Mouse (Mus musculus): ENCODE measurements at regions not wholly inside any gene's neighbourhood (a gene's known extent, or its start where the extent isn't known, plus 50 kb on each side); places are given as distances from the start of the nearest gene placed in this dataset.
A peak's percentile ranks its signal among the peaks of the same experiment; 100 is the strongest.

GRCm38 (mm10) chr14:103764047-103764446 is 80.2 kb downstream of the Ednrb start:
- DNase-seq (ENCODE audit: low spot score) (peak; percentile 41), ATAC-seq (replicated peaks; ENCODE audit: insufficient number of reproducible peaks, low FRiP score, low TSS enrichment, low read depth) (no peak)
- no peak overlapping the region for H3K4me3 ChIP-seq (ENCODE audit: low read depth, low read length)
- 64% methylated on average over 2 of the region's 2 CpGs for WGBS
- no peaks in the 10 kb centered on the region for H3K4me1 ChIP-seq (ENCODE audit: control insufficient read depth, insufficient read depth, low read length)
- H3K9me3 ChIP-seq (replicated peaks; ENCODE audit: control insufficient read depth, low read length), result no peaks in the 10 kb centered on the region
- H3K27me3 ChIP-seq (ENCODE audit: control insufficient read depth, insufficient read depth, low read length), result no peaks in the 10 kb centered on the region
- H3K9ac ChIP-seq (replicated peaks; ENCODE audit: low read length), result no peak overlapping the region
- no peak overlapping the region for H3K4me2 ChIP-seq (ENCODE audit: low read depth, low read length)
- no peaks in the 10 kb centered on the region for H3K36me3 ChIP-seq (replicated peaks; ENCODE audit: control insufficient read depth, insufficient read depth, low read depth, low read length)
- H3K27ac ChIP-seq (replicated peaks; ENCODE audit: low read depth, low read length), result no peak overlapping the region

GRCm38 (mm10) chr14:103763216-103764031 is 80.8 kb downstream of the Ednrb start:
- H3K4me2 ChIP-seq (ENCODE audit: low read depth, low read length), result no peak overlapping the region
- H3K4me3 ChIP-seq (ENCODE audit: low read depth, low read length), result no peak overlapping the region
- no peaks in the 10 kb centered on the region for H3K36me3 ChIP-seq (replicated peaks; ENCODE audit: control insufficient read depth, insufficient read depth, low read depth, low read length)
- no peak overlapping the region for H3K9ac ChIP-seq (replicated peaks; ENCODE audit: low read length)
- WGBS, result 76% methylated on average over 1 of the region's 1 CpGs
- no peak overlapping the region for H3K27ac ChIP-seq (replicated peaks; ENCODE audit: low read depth, low read length)
- no peaks in the 10 kb centered on the region for H3K4me1 ChIP-seq (ENCODE audit: control insufficient read depth, insufficient read depth, low read length)
- no peak for ATAC-seq (replicated peaks; ENCODE audit: insufficient number of reproducible peaks, low FRiP score, low TSS enrichment, low read depth)
- no peak for DNase-seq (ENCODE audit: low spot score)
- no peaks in the 10 kb centered on the region for H3K9me3 ChIP-seq (replicated peaks; ENCODE audit: control insufficient read depth, low read length)
- H3K27me3 ChIP-seq (ENCODE audit: control insufficient read depth, insufficient read depth, low read length), result no peaks in the 10 kb centered on the region

- H3K9ac ChIP-seq (replicated peaks; ENCODE audit: low read length), result no peak overlapping the region
- no peaks in the 10 kb centered on the region for H3K27me3 ChIP-seq (ENCODE audit: control insufficient read depth, insufficient read depth, low read length)
- no peaks in the 10 kb centered on the region for H3K4me1 ChIP-seq (ENCODE audit: control insufficient read depth, insufficient read depth, low read length)
- no peak for ATAC-seq (replicated peaks; ENCODE audit: insufficient number of reproducible peaks, low FRiP score, low TSS enrichment, low read depth)
- H3K4me3 ChIP-seq (ENCODE audit: low read depth, low read length), result no peak overlapping the region
- WGBS, result 78% methylated on average over 6 of the region's 6 CpGs
- H3K36me3 ChIP-seq (replicated peaks; ENCODE audit: control insufficient read depth, insufficient read depth, low read depth, low read length), result no peaks in the 10 kb centered on the region
- no peak overlapping the region for H3K4me2 ChIP-seq (ENCODE audit: low read depth, low read length)
- no peaks in the 10 kb centered on the region for H3K9me3 ChIP-seq (replicated peaks; ENCODE audit: control insufficient read depth, low read length)
- H3K27ac ChIP-seq (replicated peaks; ENCODE audit: low read depth, low read length), result no peak overlapping the region
- DNase-seq (ENCODE audit: low spot score), result no peak
Observed at GRCm38 (mm10) chr14:103759443-103759842, 84.8 kb downstream of the Ednrb start.
